Mouse (Mus musculus) large intestine, adult 2 months (tissue): ENCODE results near the gene Kif23. TPM values are rescaled to one million over a fixed set of nuclear protein-coding genes. Genes with fewer than 3 reads are reported as not detected.

ENCODE experiments used
- DNase-seq: peaks from one replicate; pipeline ENCODE4 v3.0.0-alpha.2; 2012; ENCODE audit warnings: low read depth, low spot score
- WGBS: fragments of 180-500 bp; shearing (Covaris S2); methylation state at CpG from one replicate; pipeline ENCODE4 v1.1.7; 2018; 5-methylcytosine and 5-hydroxymethylcytosine counted together
- polyA plus RNA-seq: library from polyadenylated mRNA; depleted of rRNA; stranded (reverse); fragments of >200 nt; gene quantifications from 2 replicates; pipeline ENCODE4 v1.2.3, GENCODE M21; 2012; rRNA removed

Kif23 gene
- polyA plus RNA-seq, 1 experiment = 12.9 TPM

- 83% methylated on average over 8 of the region's 8 CpGs for WGBS
Measured at GRCm38 (mm10) chr9:61872246-61872941, 74.2 kb downstream of the Kif23 start.

GRCm38 (mm10) chr9:61871839-61872238 is 74.7 kb downstream of the Kif23 start:
- 91% methylated on average over 6 of the region's 6 CpGs for WGBS

More at GRCm38 (mm10) chr9:61872246-61872941, 74.2 kb downstream of the Kif23 start:
- no peak for DNase-seq

GRCm38 (mm10) chr9:61867659-61868058 is 78.9 kb downstream of the Kif23 start:
- no peak for DNase-seq
- WGBS = 88% methylated on average over 11 of the region's 11 CpGs

More at GRCm38 (mm10) chr9:61871839-61872238, 74.7 kb downstream of the Kif23 start:
- DNase-seq = no peak

Other genes starting within 250 kb of the Kif23 start
- gene Rplp1, start 32.2 kb downstream of the Kif23 start, polyA plus RNA-seq = 6,643 and 7,469 TPM in 2 replicates
- gene Paqr5, start 80.1 kb upstream of the Kif23 start, polyA plus RNA-seq = 7.5 and 28.3 TPM in 2 replicates
- gene Glce, start 175.9 kb upstream of the Kif23 start, polyA plus RNA-seq = 4.7 and 6.0 TPM in 2 replicates